Mouse (Mus musculus): ENCODE results near the gene Gm1553. TPM values are rescaled to one million over a fixed set of nuclear protein-coding genes. Genes with fewer than 3 reads are reported as not detected.

The Gm1553 gene
- polyA plus RNA-seq (2014; fragmentation: Illumina TruSeq; extraction: RNeasy Lipid Tissue Mini Kit (QIAGEN cat#74804); ENCODE audit: low read depth, low replicate concordance), result not detected

DNA sequence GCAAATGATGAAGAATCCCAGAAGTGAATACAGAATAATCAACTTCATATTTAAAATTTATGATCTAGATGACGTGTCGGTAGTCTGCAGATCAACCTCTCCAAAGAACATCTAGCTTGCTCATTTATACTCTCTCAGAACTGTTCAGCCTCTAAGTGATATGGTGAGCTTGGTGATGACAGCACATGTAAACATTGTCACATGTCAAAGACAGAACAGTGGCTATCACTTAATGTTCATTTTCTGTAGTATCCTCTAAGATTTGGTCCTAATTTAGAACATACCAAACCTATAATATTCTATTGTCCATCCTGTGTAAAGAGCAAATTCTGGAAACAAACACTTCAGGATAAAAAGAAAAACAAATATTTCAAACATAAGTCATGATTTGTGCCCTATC, at the start of gene Gm1553:
Gene Gm1553, minus strand, starts transcription at position 101 of the 400 bp plus-strand sequence.

Other genes with a start within 250 kb of the Gm1553 start
- gene 4932415D10Rik, start 176.0 kb downstream of the Gm1553 start, polyA plus RNA-seq (2014; fragmentation: Illumina TruSeq; extraction: RNeasy Lipid Tissue Mini Kit (QIAGEN cat#74804); ENCODE audit: low read depth, low replicate concordance), result 1.9 TPM
- gene Gm4924, start 138.4 kb downstream of the Gm1553 start, polyA plus RNA-seq (2014; fragmentation: Illumina TruSeq; extraction: RNeasy Lipid Tissue Mini Kit (QIAGEN cat#74804); ENCODE audit: low read depth, low replicate concordance), result 5.5 TPM
- 25.1 TPM for gene 1190007I07Rik, start 130.6 kb upstream of the Gm1553 start, polyA plus RNA-seq (2014; fragmentation: Illumina TruSeq; extraction: RNeasy Lipid Tissue Mini Kit (QIAGEN cat#74804); ENCODE audit: low read depth, low replicate concordance)
- gene Tdg, start 137.2 kb upstream of the Gm1553 start, polyA plus RNA-seq (2014; fragmentation: Illumina TruSeq; extraction: RNeasy Lipid Tissue Mini Kit (QIAGEN cat#74804); ENCODE audit: low read depth, low replicate concordance), result 40.3 TPM
- gene Glt8d2, start 198.0 kb upstream of the Gm1553 start, polyA plus RNA-seq (2014; fragmentation: Illumina TruSeq; extraction: RNeasy Lipid Tissue Mini Kit (QIAGEN cat#74804); ENCODE audit: low read depth, low replicate concordance), result 8.8 TPM
- gene Hcfc2, start 203.5 kb upstream of the Gm1553 start, polyA plus RNA-seq (2014; fragmentation: Illumina TruSeq; extraction: RNeasy Lipid Tissue Mini Kit (QIAGEN cat#74804); ENCODE audit: low read depth, low replicate concordance), result 14.2 TPM